Mouse (Mus musculus): ENCODE measurements around the gene Cd300e.

Cd300e gene

GRCm38 (mm10) chr11:115062077-115062476 is at the start of gene Cd300e:
TSS of gene Cd300e (minus strand) at chr11:115062177.
- no peak for DNase-seq (ENCODE audit: low spot score in 2 of 2)

- no peak for DNase-seq (ENCODE audit: low spot score in 2 of 2)
Observed at GRCm38 (mm10) chr11:115110271-115110670, 48.3 kb upstream of the Cd300e start.

GRCm38 (mm10) chr11:115108176-115108575 is 46.2 kb upstream of the Cd300e start:
- no peak for DNase-seq (ENCODE audit: low spot score in 2 of 2)

- DNase-seq (ENCODE audit: low spot score in 2 of 2): no peak
Observed at GRCm38 (mm10) chr11:115107403-115107916, 45.5 kb upstream of the Cd300e start.

GRCm38 (mm10) chr11:115106638-115107037 is 44.7 kb upstream of the Cd300e start:
- DNase-seq (ENCODE audit: low spot score in 2 of 2): no peak

- no peak for DNase-seq (ENCODE audit: low spot score in 2 of 2)
Observed at GRCm38 (mm10) chr11:115104769-115105563, 43.0 kb upstream of the Cd300e start.

- no peak for DNase-seq (ENCODE audit: low spot score in 2 of 2)
Observed at GRCm38 (mm10) chr11:115103470-115104413, 41.8 kb upstream of the Cd300e start.

GRCm38 (mm10) chr11:115102116-115102515 is 40.1 kb upstream of the Cd300e start:
- no peak for DNase-seq (ENCODE audit: low spot score in 2 of 2)

- no peak for DNase-seq (ENCODE audit: low spot score in 2 of 2)
Observed at GRCm38 (mm10) chr11:115101615-115102051, 39.7 kb upstream of the Cd300e start.

GRCm38 (mm10) chr11:115100741-115101140 is 38.8 kb upstream of the Cd300e start:
- no peak for DNase-seq (ENCODE audit: low spot score in 2 of 2)

GRCm38 (mm10) chr11:115100032-115100621 is 38.1 kb upstream of the Cd300e start:
- DNase-seq (ENCODE audit: low spot score in 2 of 2): no peak

GRCm38 (mm10) chr11:115099241-115099840 is 37.4 kb upstream of the Cd300e start:
- DNase-seq (ENCODE audit: low spot score in 2 of 2): no peak

GRCm38 (mm10) chr11:115098203-115098932 is 36.4 kb upstream of the Cd300e start:
- no peak for DNase-seq (ENCODE audit: low spot score in 2 of 2)

GRCm38 (mm10) chr11:115092140-115092539 is 30.2 kb upstream of the Cd300e start:
- DNase-seq (ENCODE audit: low spot score in 2 of 2): no peak

- DNase-seq (ENCODE audit: low spot score in 2 of 2): no peak
Observed at GRCm38 (mm10) chr11:115091362-115091901, 29.5 kb upstream of the Cd300e start, which contains the start of gene Rab37. TSS of gene Rab37 (plus strand) at chr11:115091431.

- no peak for DNase-seq (ENCODE audit: low spot score in 2 of 2)
Observed at GRCm38 (mm10) chr11:115089853-115090252, 27.9 kb upstream of the Cd300e start.

- no peak for DNase-seq (ENCODE audit: low spot score in 2 of 2)
Observed at GRCm38 (mm10) chr11:115086213-115086612, 24.2 kb upstream of the Cd300e start.

GRCm38 (mm10) chr11:115085064-115085463 is 23.1 kb upstream of the Cd300e start:
- no peak for DNase-seq (ENCODE audit: low spot score in 2 of 2)

GRCm38 (mm10) chr11:115084595-115084994 is 22.6 kb upstream of the Cd300e start:
- DNase-seq (ENCODE audit: low spot score in 2 of 2): no peak

GRCm38 (mm10) chr11:115083376-115084139 is 21.6 kb upstream of the Cd300e start:
- DNase-seq (ENCODE audit: low spot score in 2 of 2): peak; percentile 26 to 77

Data from urinary bladder, postnatal 4 days (tissue).